Mouse (Mus musculus) cerebellum, postnatal 10 days (tissue): Measurements from ENCODE around the gene Gna12.
A peak's percentile ranks its signal among the peaks of the same experiment; 100 is the strongest.

Experiments
- DNase-seq, 2 experiments: peaks; one replicate each; pipeline ENCODE4 v3.0.0; 2021; ENCODE audit warnings: mixed read lengths in 2 of 2

Gene Gna12

GRCm38 (mm10) chr5:140826796-140827195, 3.4 kb downstream of the Gna12 start:
- DNase-seq = peak; percentile 31 to 45

DNA sequence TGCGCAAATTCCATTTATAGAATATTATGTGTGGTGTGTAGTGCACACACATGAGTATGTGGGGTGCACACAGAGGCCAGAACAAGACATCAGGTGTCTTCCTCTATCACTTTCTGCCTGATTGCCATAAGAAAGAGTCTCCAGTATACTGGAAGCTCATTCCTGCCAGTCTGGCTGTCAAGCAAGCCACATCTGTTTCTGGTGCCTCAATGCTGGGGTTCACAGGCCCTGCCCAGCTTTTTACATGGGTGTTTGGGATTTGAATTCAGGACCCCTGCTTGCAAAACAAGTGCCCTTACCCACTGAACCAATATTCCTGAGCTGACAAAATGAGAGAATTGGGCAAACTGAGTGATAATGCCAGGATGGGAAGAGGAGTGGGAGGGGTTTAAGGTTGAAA, 4.1 kb downstream of the Gna12 start:
- no peak for DNase-seq

DNA sequence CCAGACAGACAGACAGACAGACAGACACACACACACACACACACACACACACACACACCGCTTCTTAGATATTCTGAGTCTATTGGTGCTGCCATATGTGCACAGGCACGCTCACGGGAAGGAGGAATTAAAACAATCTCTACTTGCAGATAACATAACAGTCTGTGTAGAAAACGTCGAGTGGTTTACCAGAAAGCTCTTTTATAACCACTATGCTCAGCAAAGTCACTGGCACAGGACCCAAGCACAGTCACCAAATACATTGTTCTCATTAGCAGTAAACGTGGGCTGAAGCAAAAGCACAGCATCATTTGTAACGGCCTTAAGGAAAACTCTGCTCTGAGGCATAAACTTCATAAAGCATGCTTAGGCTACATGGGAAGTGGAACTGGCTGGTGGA, 6.1 kb downstream of the Gna12 start:
- DNase-seq = no peak

- DNase-seq = no peak
Observed at GRCm38 (mm10) chr5:140823386-140823785, 6.8 kb downstream of the Gna12 start.

DNA sequence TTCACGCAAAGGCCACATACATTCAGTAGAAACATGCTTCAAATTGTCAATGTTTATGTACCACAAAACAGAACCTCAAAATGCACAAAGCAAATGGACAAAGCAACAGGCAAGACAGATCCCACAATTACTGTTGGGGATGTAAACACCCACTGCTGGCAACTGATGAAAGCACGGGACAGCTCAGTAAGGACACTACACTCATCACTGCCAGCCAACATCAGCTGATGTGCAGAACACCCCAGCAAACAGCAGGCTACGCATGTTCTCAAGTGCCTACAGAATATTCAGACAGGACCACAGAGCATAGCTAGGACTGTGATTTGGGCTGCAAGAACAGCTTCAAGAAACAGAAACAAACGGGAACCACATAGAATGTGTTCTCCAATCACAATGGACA, 8.3 kb downstream of the Gna12 start:
- DNase-seq = no peak

- no peak for DNase-seq
Observed at GRCm38 (mm10) chr5:140820539-140820938, 9.7 kb downstream of the Gna12 start.

DNA sequence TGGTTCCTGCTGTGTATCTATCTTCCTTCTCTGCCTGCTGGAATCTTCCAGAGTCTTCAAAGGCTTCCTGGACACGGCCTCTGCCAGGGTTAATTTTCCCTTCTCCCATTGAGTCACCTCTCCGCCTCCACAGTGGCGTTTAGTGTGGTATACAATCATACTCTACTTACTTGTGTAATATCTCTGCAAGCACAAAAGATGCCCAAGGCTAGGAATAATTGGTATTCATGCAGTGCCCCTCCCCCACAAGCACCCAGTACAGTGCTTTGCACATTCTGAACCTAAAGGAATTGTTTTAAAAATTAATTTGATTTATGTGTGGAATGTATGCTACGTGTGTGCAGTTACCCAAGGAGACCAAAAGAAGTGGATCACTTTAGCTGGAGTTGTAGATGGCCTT, 10.6 kb downstream of the Gna12 start:
- DNase-seq = no peak

- peak; percentile 32 to 54 for DNase-seq
Observed at GRCm38 (mm10) chr5:140818482-140819076, 11.7 kb downstream of the Gna12 start.

DNA sequence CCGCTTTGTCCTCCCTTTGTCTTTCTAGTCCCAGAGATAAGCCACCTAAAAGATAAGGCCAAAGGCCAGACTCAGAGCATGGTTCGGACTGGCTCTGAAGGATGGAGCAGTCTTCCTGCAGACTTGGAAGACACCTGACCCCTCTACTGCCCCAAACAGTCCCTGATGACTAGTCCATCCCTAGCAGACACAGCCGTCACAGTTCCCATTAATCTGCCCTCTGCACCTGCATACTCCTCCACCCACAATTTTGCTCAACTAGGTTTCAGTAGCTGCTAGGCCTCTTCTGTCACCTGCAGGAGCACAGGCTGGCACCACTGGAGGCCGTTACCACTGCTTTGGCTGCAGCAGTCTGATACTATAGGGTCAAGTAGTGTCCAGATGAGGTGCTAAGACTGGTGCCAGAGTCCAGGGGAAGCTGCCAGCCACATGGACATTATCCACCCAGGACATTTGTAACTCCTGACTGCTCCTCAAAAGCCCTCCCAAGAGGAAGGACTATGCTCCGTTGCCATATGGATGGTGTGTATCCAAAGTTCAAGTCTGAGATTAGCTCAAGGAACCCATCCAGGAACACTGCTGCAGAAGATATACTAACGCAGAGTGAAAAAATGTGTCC, 13.2 kb downstream of the Gna12 start:
- peak in 1 of 2 experiments; percentile 25 for DNase-seq

- DNase-seq = no peak
Observed at GRCm38 (mm10) chr5:140816008-140816407, 14.2 kb downstream of the Gna12 start.

DNA sequence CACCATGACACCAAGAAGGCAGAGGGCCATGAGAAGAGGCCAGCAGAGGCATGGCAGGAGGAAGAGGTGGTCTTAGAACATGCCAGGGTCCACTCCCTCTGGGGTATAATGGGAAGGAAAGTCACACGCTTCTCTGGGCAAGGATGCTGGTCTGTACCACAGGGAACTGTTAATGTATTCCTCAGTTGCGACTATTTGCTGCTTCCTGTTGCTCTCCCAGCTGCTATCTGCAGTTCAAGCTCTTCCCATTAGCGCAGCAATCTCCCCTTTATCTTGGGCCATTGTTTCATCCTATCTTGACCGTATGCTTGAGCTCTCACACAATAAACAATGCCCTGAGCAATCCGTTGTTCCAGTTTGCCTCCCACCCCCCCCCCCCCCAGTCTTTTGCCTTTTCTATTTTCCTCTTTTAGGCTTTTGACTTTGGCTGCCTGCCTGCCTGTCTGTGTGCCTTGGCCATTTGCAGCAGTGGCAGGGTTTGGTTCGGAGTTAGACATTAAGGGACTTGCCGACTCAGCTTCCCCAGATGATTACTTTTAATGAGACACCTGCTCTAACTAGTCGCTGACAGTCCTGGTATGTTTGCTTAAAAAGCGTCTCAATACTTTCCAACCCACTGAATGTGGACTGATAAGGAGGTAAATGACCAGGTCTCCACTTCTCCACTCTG, 15.0 kb downstream of the Gna12 start:
- peak; percentile 67 to 72 for DNase-seq

GRCm38 (mm10) chr5:140814403-140814802, 15.8 kb downstream of the Gna12 start:
- DNase-seq = no peak

DNA sequence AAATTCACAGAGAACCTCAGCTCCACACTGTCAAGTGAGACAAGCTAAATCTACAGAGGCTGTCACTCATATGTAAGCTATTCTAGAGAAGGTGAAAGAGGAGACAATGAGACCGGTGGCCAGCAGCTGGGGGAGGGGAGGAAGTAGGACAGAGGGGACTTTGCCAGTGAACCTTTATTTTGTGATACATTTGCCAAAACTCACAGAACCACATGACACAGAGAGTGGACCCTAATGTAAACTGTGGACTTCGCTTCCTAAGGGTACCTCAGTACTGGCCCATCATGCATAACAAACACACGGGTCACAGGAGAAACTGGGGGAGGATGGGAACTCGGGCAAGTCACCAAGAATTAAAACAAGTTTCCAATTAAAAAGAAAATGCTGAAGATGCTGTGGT, 17.5 kb downstream of the Gna12 start:
- no peak for DNase-seq

DNA sequence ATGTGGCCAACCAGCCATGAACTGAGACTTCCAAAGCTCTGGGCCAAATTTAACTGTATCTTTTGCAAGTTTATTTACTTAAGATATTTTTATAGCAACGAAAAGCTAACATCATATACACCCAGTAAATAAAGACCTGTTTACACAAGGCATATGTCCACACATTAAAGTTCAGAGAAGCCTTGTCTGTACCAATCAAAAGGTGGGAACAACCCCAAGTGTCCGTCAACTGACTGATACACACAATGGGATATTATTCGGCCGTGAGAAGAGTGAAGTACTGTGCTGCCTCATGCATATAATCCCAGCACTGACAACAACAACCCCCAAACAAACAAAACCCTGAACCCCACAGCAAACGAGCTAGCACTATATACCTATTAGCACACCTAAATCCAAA, 18.2 kb downstream of the Gna12 start:
- no peak for DNase-seq

DNA sequence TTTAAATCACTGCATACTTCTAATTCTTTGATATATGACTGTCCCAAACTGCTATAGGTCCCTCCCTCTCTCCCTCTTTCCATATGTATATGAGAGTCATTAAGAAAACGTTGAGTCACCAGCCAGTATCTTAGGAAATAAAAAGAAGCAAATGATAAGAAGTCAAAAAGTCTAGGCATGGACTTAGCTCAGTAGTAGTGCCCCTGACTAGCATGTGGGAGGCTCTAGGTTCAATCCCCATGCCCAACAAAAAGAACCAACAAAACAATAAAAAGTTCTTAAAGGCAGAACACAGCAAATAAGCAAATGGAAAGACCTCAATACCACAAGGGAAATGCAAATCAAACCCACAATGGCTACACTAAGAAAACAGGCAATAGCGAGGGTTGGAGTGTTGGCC, 18.8 kb downstream of the Gna12 start:
- DNase-seq = no peak

DNA sequence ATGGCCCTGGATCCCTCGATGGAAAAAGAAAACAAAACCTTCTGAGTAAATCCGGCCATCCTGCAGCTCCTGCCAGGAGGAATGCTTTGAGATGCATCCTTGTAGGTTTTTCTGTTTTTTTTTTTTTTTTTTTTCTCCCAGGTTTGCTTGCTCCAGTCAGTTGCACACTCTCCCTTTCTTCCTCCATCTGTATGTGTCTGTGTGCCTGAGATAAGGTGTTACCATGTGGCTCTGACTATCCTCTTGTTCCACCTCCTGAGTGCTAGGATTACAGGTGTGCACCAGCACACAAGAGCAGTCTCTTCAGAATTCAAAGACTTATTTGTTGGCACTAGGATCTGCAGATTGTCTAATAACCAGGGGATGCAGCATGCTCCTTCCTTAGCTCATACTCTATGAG, 23.3 kb downstream of the Gna12 start:
- DNase-seq = no peak

DNA sequence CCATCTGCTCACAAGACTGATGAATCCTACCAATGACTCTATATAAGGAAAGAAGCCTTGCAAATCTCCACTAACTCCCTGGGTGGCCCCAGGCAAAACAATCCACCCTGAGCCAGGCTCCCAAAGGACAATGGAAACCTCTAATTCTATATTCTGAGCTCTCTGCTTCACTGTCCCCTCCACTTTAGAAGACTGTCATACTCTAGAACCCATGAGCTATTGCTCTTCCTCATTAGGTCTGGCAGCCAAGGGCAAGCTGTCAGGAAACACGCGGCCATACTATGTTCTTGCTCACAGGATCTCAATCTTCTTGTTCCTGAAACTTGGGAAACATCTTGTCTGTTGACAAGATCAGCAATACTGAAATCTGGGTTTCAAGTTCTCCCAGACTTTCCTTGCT, 24.0 kb downstream of the Gna12 start:
- no peak for DNase-seq

- DNase-seq = no peak
Observed at GRCm38 (mm10) chr5:140801782-140802181, 28.4 kb downstream of the Gna12 start.

DNA sequence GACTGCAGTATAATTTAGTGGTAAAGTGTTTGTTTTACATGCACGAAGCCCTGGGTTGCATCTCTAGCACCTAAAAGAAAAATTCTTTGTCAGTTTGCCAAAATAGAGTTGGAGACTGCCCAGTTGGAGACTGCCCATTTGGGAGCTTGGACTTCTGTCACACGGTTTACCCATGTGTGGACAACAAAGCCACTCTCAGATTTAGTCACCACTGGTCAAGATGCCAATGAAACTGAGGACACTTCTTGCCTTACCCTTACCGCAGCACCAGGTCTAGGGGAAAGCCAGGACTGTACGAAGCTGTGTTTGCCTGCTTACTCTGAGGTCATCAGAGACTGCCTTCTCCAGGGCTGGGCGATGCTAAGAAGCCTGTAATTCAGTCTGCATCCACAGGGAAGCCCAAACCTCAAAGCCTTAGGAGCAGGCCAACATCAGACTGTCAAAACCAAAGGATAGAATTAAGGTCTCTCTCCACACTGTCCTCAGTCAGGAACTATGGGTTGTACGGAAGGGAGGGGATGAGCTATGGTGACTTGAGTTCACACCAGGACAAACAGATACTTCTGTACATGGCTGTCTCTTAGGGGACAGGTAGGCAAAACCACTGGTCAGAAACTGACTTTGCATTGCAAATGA, 29.8 kb downstream of the Gna12 start:
- no peak for DNase-seq

DNA sequence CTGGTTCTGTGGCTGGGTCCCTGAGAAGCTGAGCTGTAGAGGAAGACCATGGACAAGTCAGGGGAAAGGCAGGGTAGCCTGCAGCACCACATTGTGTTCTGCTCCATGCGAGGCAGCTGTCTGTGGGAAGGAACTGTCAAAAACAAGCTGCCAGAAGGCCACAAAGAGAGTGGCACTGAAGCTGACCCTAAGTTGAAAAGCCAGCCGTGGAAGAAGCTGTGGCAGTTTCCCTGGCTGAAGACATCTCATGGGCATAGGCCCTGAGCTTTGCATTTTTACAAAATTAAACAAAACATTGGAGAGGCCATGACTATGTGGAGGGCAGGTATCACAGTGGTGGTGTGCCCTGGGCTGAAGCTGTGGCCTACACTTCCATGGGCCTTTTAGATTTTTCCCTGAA, 31.0 kb downstream of the Gna12 start:
- DNase-seq = no peak

- DNase-seq = no peak
Observed at GRCm38 (mm10) chr5:140798775-140799174, 31.5 kb downstream of the Gna12 start.

DNA sequence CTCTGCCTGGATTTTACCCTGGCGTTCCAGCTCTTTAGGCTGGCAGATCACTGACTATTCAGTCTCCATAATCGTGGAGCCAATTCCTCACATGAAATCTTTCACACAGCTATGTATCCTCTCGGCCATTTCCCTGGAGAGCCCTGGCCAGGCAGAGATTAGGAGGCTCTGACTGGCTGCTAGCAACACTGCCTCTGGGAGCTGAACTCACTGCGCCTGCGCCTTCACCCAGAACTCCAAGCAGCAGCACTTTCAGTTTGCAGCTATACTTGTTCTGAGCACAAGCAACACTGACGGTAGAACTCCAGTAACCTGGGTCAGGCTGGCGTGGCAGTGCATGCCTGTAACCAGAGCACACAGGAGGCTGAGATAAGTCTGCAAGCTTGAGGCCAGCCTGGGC, 32.1 kb downstream of the Gna12 start:
- no peak for DNase-seq

- DNase-seq = no peak
Observed at GRCm38 (mm10) chr5:140796051-140796450, 34.2 kb downstream of the Gna12 start.

DNA sequence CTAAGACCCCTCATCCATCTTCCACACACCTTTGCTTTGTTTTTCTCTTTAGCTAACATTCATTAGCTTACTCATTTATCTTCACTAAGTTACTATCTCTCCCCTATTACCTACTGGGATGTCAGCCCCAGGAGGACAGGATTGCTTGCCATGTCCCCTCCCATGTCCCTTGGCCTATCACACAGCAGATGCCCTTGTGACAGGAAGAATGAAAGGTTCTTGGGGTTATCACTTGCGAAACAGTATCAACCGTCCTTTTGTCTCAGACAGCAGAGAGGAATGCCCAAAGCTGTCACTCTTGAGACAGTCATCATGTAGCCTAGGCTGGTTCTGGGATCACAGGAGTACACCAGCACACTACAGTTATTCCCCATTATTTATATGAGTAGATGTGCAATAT, 35.1 kb downstream of the Gna12 start:
- DNase-seq = no peak
